In genomic region chr5:6769357-6769892, GRCm38 (mm10) we compare ENCODE assay signal across 15 mouse cellular contexts.
"Had no signal": no experiment of that assay in that cellular context is flagged by ENCODE, and none has a peak within 500 bp of the region (broad histone marks: within the 10 kb centered on the region; RNA-seq: fewer than 3 reads in every experiment).

No protein-coding gene starts in this region.

- H3K27ac ChIP-seq: layer of hippocampus, adult 2 months; limb, embryonic 10.5 days; liver, embryonic 12.5 days; midbrain, embryonic 13.5 days had no signal

- H3K36me3 ChIP-seq: limb, embryonic 10.5 days; liver, embryonic 12.5 days; midbrain, embryonic 13.5 days had no signal

- H3K4me2 ChIP-seq: liver, embryonic 12.5 days; lung, embryonic 14.5 days; midbrain, embryonic 13.5 days had no signal

- DNase-seq: kidney, adult 8-10 months; kidney, postnatal 10 days; kidney, postnatal 4 days; lung, embryonic 14.5 days; lung, postnatal 10 days; right cerebral cortex, postnatal 4 days; spleen, adult 18-20 months; thymus, adult 2 months; thymus, postnatal 25 days had no signal

- H3K27me3 ChIP-seq: liver, embryonic 12.5 days; midbrain, embryonic 13.5 days had no signal

- H3K9me3 ChIP-seq: limb, embryonic 10.5 days; liver, embryonic 12.5 days; midbrain, embryonic 13.5 days had no signal

- H3K4me1 ChIP-seq: limb, embryonic 10.5 days; liver, embryonic 12.5 days; midbrain, embryonic 13.5 days had no signal

- H3K4me3 ChIP-seq: layer of hippocampus, adult 2 months; limb, embryonic 10.5 days; liver, embryonic 12.5 days; midbrain, embryonic 13.5 days had no signal

- H3K9ac ChIP-seq: liver, embryonic 12.5 days; lung, embryonic 14.5 days; midbrain, embryonic 13.5 days had no signal

- ATAC-seq: inflammation-experienced regulatory T-cells, adult 6 months; intestine, postnatal 0 days; liver, embryonic 12.5 days; midbrain, embryonic 13.5 days had no signal
